Mouse (Mus musculus) CH12.LX (cell line): ENCODE data around the gene Slc25a41. TPM values are rescaled to one million over a fixed set of nuclear protein-coding genes. Genes with fewer than 3 reads are reported as not detected.

Experiments
- DNase-seq: peaks from one replicate; pipeline ENCODE4 v3.0.0-alpha.2; 2013; ENCODE audit errors: extremely low read depth
- H3K27ac ChIP-seq: 2 replicates; pipeline ENCODE4 v1.5.1; 2012; ENCODE audit warnings: low read depth, mild to moderate bottlenecking, control low read depth, moderate library complexity; ENCODE audit not compliant: insufficient read depth
- H3K27me3 ChIP-seq: replicated peaks from 2 replicates; pipeline ENCODE3; 2012; ENCODE audit warnings: inconsistent platforms
- H3K36me3 ChIP-seq, 2 experiments: replicated peaks in 1 of 2; 2 replicates each; pipeline versions ENCODE3 to v1.6.1; 2012; ENCODE audit warnings: inconsistent platforms in 1 of 2, low read length in 1 of 2, mild to moderate bottlenecking in 1 of 2, mixed read lengths in 1 of 2, moderate library complexity in 1 of 2; ENCODE audit not compliant: control insufficient read depth in 1 of 2, insufficient read depth in 1 of 2
- H3K4me1 ChIP-seq, 2 experiments: 2 replicates each; pipeline ENCODE4 v1.6.1; 2012; ENCODE audit warnings: inconsistent platforms in 1 of 2, moderate library complexity in 1 of 2; ENCODE audit not compliant: insufficient read depth in 2 of 2, control insufficient read depth in 1 of 2
- H3K4me2 ChIP-seq: 2 replicates; pipeline ENCODE4 v1.6.1; 2012; ENCODE audit warnings: low read depth, mild to moderate bottlenecking, control low read depth; ENCODE audit not compliant: poor library complexity, insufficient read depth, severe bottlenecking
- H3K4me3 ChIP-seq, 3 experiments: fragments of 150-350 bp in 1 of 3; sonication (generic) in 1 of 3; replicated peaks in 1 of 3; 2 replicates each; pipeline versions ENCODE3 to v1.5.1; 2011 to 2012; ENCODE audit warnings: low read depth in 2 of 3, low read length in 2 of 3, mild to moderate bottlenecking in 2 of 3, moderate library complexity in 2 of 3, control low read depth in 1 of 3, improper control_type of control experiment in 1 of 3, inconsistent platforms in 1 of 3, mixed read lengths in 1 of 3; ENCODE audit not compliant: poor library complexity in 1 of 3
- H3K79me2 ChIP-seq: replicated peaks from 2 replicates; pipeline ENCODE4 v1.6.1; 2012; ENCODE audit warnings: mild to moderate bottlenecking, moderate library complexity; ENCODE audit not compliant: control insufficient read depth, poor library complexity, insufficient read depth, severe bottlenecking; ENCODE audit errors: extremely low read depth
- H3K9ac ChIP-seq: 2 replicates; pipeline ENCODE4 v1.6.1; 2012; ENCODE audit warnings: low read depth, mild to moderate bottlenecking, control low read depth, moderate library complexity; ENCODE audit not compliant: insufficient read depth
- H3K9me3 ChIP-seq: replicated peaks from 2 replicates; pipeline ENCODE3; 2012; ENCODE audit warnings: low read length, inconsistent platforms, mixed read lengths
- E2F4 ChIP-seq: IDR thresholded peaks from 2 replicates; pipeline ENCODE4 v1.6.1; 2011; ENCODE audit warnings: low read depth, low read length, improper control_type of control experiment; ENCODE audit not compliant: insufficient replicate concordance
- EP300 ChIP-seq: IDR thresholded peaks from 2 replicates; pipeline ENCODE4 v1.6.1; 2011; ENCODE audit warnings: low read length, improper control_type of control experiment
- GABPA ChIP-seq: IDR thresholded peaks from 2 replicates; pipeline ENCODE4 v1.6.1; 2012; ENCODE audit warnings: low read depth, low read length, improper control_type of control experiment, inconsistent platforms; ENCODE audit not compliant: insufficient replicate concordance
- HCFC1 ChIP-seq: IDR thresholded peaks from 2 replicates; pipeline ENCODE4 v1.6.1; 2012; ENCODE audit warnings: low read depth, mild to moderate bottlenecking, inconsistent platforms, low read length, improper control_type of control experiment
- MAFK ChIP-seq: IDR thresholded peaks from 2 replicates; pipeline ENCODE4 v1.6.1; 2011; ENCODE audit warnings: low read length, improper control_type of control experiment; ENCODE audit not compliant: insufficient replicate concordance
- MAZ ChIP-seq: IDR thresholded peaks from 2 replicates; pipeline ENCODE4 v1.6.1; 2012; ENCODE audit warnings: low read depth, mild to moderate bottlenecking, inconsistent platforms, low read length, improper control_type of control experiment, moderate library complexity
- NELFE ChIP-seq: IDR thresholded peaks from 2 replicates; pipeline ENCODE4 v1.6.1; 2011; ENCODE audit warnings: low read depth, low read length, improper control_type of control experiment
- RAD21 ChIP-seq: IDR thresholded peaks from 2 replicates; pipeline ENCODE4 v1.6.1; 2011; ENCODE audit warnings: low read depth, mild to moderate bottlenecking, low read length, improper control_type of control experiment, moderate library complexity
- SMC3 ChIP-seq: IDR thresholded peaks from 2 replicates; pipeline ENCODE4 v1.6.1; 2011; ENCODE audit warnings: low read depth, low read length, improper control_type of control experiment
- UBTF ChIP-seq: IDR thresholded peaks from 2 replicates; pipeline ENCODE4 v1.6.1; 2012; ENCODE audit warnings: low read depth, mild to moderate bottlenecking, inconsistent platforms, low read length, improper control_type of control experiment, moderate library complexity
- USF1 ChIP-seq: IDR thresholded peaks from 2 replicates; pipeline ENCODE4 v1.6.1; 2014; ENCODE audit warnings: low read depth, mild to moderate bottlenecking, inconsistent platforms, low read length, improper control_type of control experiment
- USF2 ChIP-seq: conservative IDR thresholded peaks from 2 replicates; pipeline ENCODE4 v1.6.1; 2011; ENCODE audit warnings: low read depth, low read length, improper control_type of control experiment
- ZKSCAN1 ChIP-seq: IDR thresholded peaks from 2 replicates; pipeline ENCODE4 v1.6.1; 2012; ENCODE audit warnings: low read depth, inconsistent platforms, low read length, improper control_type of control experiment, borderline replicate concordance
- ZMIZ1 ChIP-seq: IDR thresholded peaks from 2 replicates; pipeline ENCODE4 v1.6.1; 2012; ENCODE audit warnings: low read depth, mild to moderate bottlenecking, inconsistent platforms, low read length, improper control_type of control experiment
- ZNF384 ChIP-seq: IDR thresholded peaks from 2 replicates; pipeline ENCODE4 v1.6.1; 2012; ENCODE audit warnings: low read depth, low read length, improper control_type of control experiment, inconsistent platforms
- dilution Hi-C: fragments of 300-500 bp; cut with MboI; formaldehyde crosslinking; loops from 2 replicates; pipeline ENCODE4 v1.14.3; 2020; ENCODE audit warnings: low sequenced_read_pairs; ENCODE audit not compliant: extremely low pct_unique_long_range_greater_than_20kb, extremely low pct_ligation_motif_present
- in situ Hi-C: fragments of 300-500 bp; cut with MboI; formaldehyde crosslinking; loops from 3 replicates; pipeline ENCODE4 v1.14.3; 2019; ENCODE audit warnings: low sequenced_read_pairs, low pct_ligation_motif_present, low pct_unique_long_range_greater_than_20kb, mixed read lengths
- polyA plus RNA-seq: library from polyadenylated mRNA; unstranded; fragments of >175 nt; gene quantifications from 2 replicates; pipeline ENCODE4 v1.2.1, GENCODE M21; 2012; ENCODE audit warnings: low read depth; ENCODE audit not compliant: insufficient read length
- total RNA-seq, 2 experiments: library from RNA; depleted of rRNA; stranded (reverse); fragments of 300-350 nt in 1 of 2; fragments of >200 nt in 1 of 2; gene quantifications; 2 replicates each; pipeline ENCODE4 v1.2.3; 2012 to 2014

The Slc25a41 gene
- total and polyA plus RNA-seq, 3 experiments = not detected

- Histone ChIP-seq H3K9me3 (no peaks in the 10 kb centered on the region), H3K36me3 (no peaks in the 10 kb centered on the region), H3K4me3 (no peak overlapping the region), H3K4me1 (0 out of 4 replicates have a peak, but pooled peaks cover 0 to 3% of the 10 kb centered on the region in 2 experiments), H3K4me2 (no peak overlapping the region), H3K27me3 (no peaks in the 10 kb centered on the region), H3K9ac (no peak overlapping the region), H3K79me2 (no peaks in the 10 kb centered on the region), H3K27ac (no peak overlapping the region)
- in situ Hi-C loops = no loop called here
- TF ChIP-seq SMC3 (no peak), USF2 (no peak), NELFE (no peak), MAZ (no peak), RAD21 (no peak), MAFK (no peak), EP300 (no peak), HCFC1 (no peak), ZNF384 (no peak), E2F4 (no peak), ZMIZ1 (no peak), USF1 (no peak), UBTF (no peak), GABPA (no peak), ZKSCAN1 (no peak)
- no peak for DNase-seq
- dilution Hi-C loops = no loop called here
These were observed 56.6 kb downstream of the Slc25a41 start for GRCm38 (mm10) chr17:56984886-56985285.

Other genes starting within 250 kb of the Slc25a41 start
Only the 20 nearest of the 22 such genes appear.
- gene Acsbg2, start 167.2 kb downstream of the Slc25a41 start, total RNA-seq (2012; rRNA removed) = not detected in 2 replicates
- gene Acsbg2, start 167.2 kb downstream of the Slc25a41 start, total RNA-seq (2014; rRNA removed) = not detected in 2 replicates
- gene Acsbg2, start 167.2 kb downstream of the Slc25a41 start, polyA plus RNA-seq = not detected in 2 replicates
- gene 1700061G19Rik, start 166.2 kb downstream of the Slc25a41 start, total RNA-seq (2012; rRNA removed) = 0.08 TPM in 1 of 2 replicates, not detected in the other
- gene 1700061G19Rik, start 166.2 kb downstream of the Slc25a41 start, total RNA-seq (2014; rRNA removed) = not detected in 2 replicates
- 0.29 and 0.35 TPM in 2 replicates for gene 1700061G19Rik, start 166.2 kb downstream of the Slc25a41 start, polyA plus RNA-seq
- gene Mllt1, start 106.2 kb downstream of the Slc25a41 start, total RNA-seq (2012; rRNA removed) = 20.3 and 24.4 TPM in 2 replicates
- gene Mllt1, start 106.2 kb downstream of the Slc25a41 start, total RNA-seq (2014; rRNA removed) = 15.9 and 17.1 TPM in 2 replicates
- 39.7 and 40.4 TPM in 2 replicates for gene Mllt1, start 106.2 kb downstream of the Slc25a41 start, polyA plus RNA-seq
- not detected in 2 replicates for gene Acer1, start 59.5 kb downstream of the Slc25a41 start, total RNA-seq (2012; rRNA removed)
- gene Acer1, start 59.5 kb downstream of the Slc25a41 start, total RNA-seq (2014; rRNA removed) = not detected in 2 replicates
- not detected in 2 replicates for gene Acer1, start 59.5 kb downstream of the Slc25a41 start, polyA plus RNA-seq
- gene Clpp, start 51.3 kb downstream of the Slc25a41 start, total RNA-seq (2012; rRNA removed) = 166 and 169 TPM in 2 replicates
- 114 and 120 TPM in 2 replicates for gene Clpp, start 51.3 kb downstream of the Slc25a41 start, total RNA-seq (2014; rRNA removed)
- gene Clpp, start 51.3 kb downstream of the Slc25a41 start, polyA plus RNA-seq = 115 and 117 TPM in 2 replicates
- 40.0 and 51.8 TPM in 2 replicates for gene Alkbh7, start 44.3 kb downstream of the Slc25a41 start, total RNA-seq (2012; rRNA removed)
- gene Alkbh7, start 44.3 kb downstream of the Slc25a41 start, total RNA-seq (2014; rRNA removed) = 32.6 and 35.4 TPM in 2 replicates
- gene Alkbh7, start 44.3 kb downstream of the Slc25a41 start, polyA plus RNA-seq = 21.2 and 21.8 TPM in 2 replicates
- 0.34 TPM in 1 of 2 replicates, not detected in the other for gene Pspn, start 41.6 kb downstream of the Slc25a41 start, total RNA-seq (2012; rRNA removed)
- gene Pspn, start 41.6 kb downstream of the Slc25a41 start, total RNA-seq (2014; rRNA removed) = not detected in 2 replicates
- gene Pspn, start 41.6 kb downstream of the Slc25a41 start, polyA plus RNA-seq = 0.69 TPM in 1 of 2 replicates, not detected in the other
- gene Gtf2f1, start 30.4 kb downstream of the Slc25a41 start, total RNA-seq (2012; rRNA removed) = 80.4 and 97.6 TPM in 2 replicates
- gene Gtf2f1, start 30.4 kb downstream of the Slc25a41 start, total RNA-seq (2014; rRNA removed) = 50.5 and 54.2 TPM in 2 replicates
- gene Gtf2f1, start 30.4 kb downstream of the Slc25a41 start, polyA plus RNA-seq = 109 and 148 TPM in 2 replicates
- 0.13 TPM in 1 of 2 replicates, not detected in the other for gene Gm17949, start 30.2 kb downstream of the Slc25a41 start, total RNA-seq (2012; rRNA removed)
- gene Gm17949, start 30.2 kb downstream of the Slc25a41 start, total RNA-seq (2014; rRNA removed) = not detected in 2 replicates
- gene Gm17949, start 30.2 kb downstream of the Slc25a41 start, polyA plus RNA-seq = not detected in 2 replicates
- 98.7 and 102 TPM in 2 replicates for gene Khsrp, start 10.1 kb downstream of the Slc25a41 start, total RNA-seq (2012; rRNA removed)
- gene Khsrp, start 10.1 kb downstream of the Slc25a41 start, total RNA-seq (2014; rRNA removed) = 23.5 and 25.1 TPM in 2 replicates
- gene Khsrp, start 10.1 kb downstream of the Slc25a41 start, polyA plus RNA-seq = 97.5 and 106 TPM in 2 replicates
- gene Crb3, start 17.5 kb upstream of the Slc25a41 start, total RNA-seq (2012; rRNA removed) = 0.13 and 0.25 TPM in 2 replicates
- gene Crb3, start 17.5 kb upstream of the Slc25a41 start, total RNA-seq (2014; rRNA removed) = not detected in 2 replicates
- not detected in 2 replicates for gene Crb3, start 17.5 kb upstream of the Slc25a41 start, polyA plus RNA-seq
- gene Slc25a23, start 18.2 kb upstream of the Slc25a41 start, total RNA-seq (2012; rRNA removed) = 5.1 and 6.9 TPM in 2 replicates
- gene Slc25a23, start 18.2 kb upstream of the Slc25a41 start, total RNA-seq (2014; rRNA removed) = 1.4 and 2.2 TPM in 2 replicates
- gene Slc25a23, start 18.2 kb upstream of the Slc25a41 start, polyA plus RNA-seq = 12.1 and 13.8 TPM in 2 replicates
- gene Dennd1c, start 36.9 kb upstream of the Slc25a41 start, total RNA-seq (2012; rRNA removed) = 7.2 and 9.7 TPM in 2 replicates
- gene Dennd1c, start 36.9 kb upstream of the Slc25a41 start, total RNA-seq (2014; rRNA removed) = 6.8 and 7.1 TPM in 2 replicates
- gene Dennd1c, start 36.9 kb upstream of the Slc25a41 start, polyA plus RNA-seq = 33.9 and 36.9 TPM in 2 replicates
- gene Tubb4a, start 46.1 kb upstream of the Slc25a41 start, total RNA-seq (2012; rRNA removed) = 0.42 and 0.89 TPM in 2 replicates
- gene Tubb4a, start 46.1 kb upstream of the Slc25a41 start, total RNA-seq (2014; rRNA removed) = 0.09 TPM in 1 of 2 replicates, not detected in the other
- gene Tubb4a, start 46.1 kb upstream of the Slc25a41 start, polyA plus RNA-seq = 2.0 and 2.1 TPM in 2 replicates
- gene Tnfsf9, start 63.7 kb upstream of the Slc25a41 start, total RNA-seq (2012; rRNA removed) = 252 and 321 TPM in 2 replicates
- 106 and 123 TPM in 2 replicates for gene Tnfsf9, start 63.7 kb upstream of the Slc25a41 start, total RNA-seq (2014; rRNA removed)
- gene Tnfsf9, start 63.7 kb upstream of the Slc25a41 start, polyA plus RNA-seq = 129 and 137 TPM in 2 replicates
- 483 and 965 TPM in 2 replicates for gene Cd70, start 108.1 kb upstream of the Slc25a41 start, total RNA-seq (2012; rRNA removed)
- 261 and 321 TPM in 2 replicates for gene Cd70, start 108.1 kb upstream of the Slc25a41 start, total RNA-seq (2014; rRNA removed)
- 121 and 137 TPM in 2 replicates for gene Cd70, start 108.1 kb upstream of the Slc25a41 start, polyA plus RNA-seq
- gene Tnfsf14, start 152.5 kb upstream of the Slc25a41 start, total RNA-seq (2012; rRNA removed) = 14.6 and 18.1 TPM in 2 replicates
- gene Tnfsf14, start 152.5 kb upstream of the Slc25a41 start, total RNA-seq (2014; rRNA removed) = 13.6 and 15.4 TPM in 2 replicates
- gene Tnfsf14, start 152.5 kb upstream of the Slc25a41 start, polyA plus RNA-seq = 10.6 and 12.7 TPM in 2 replicates
- 2.5 and 5.4 TPM in 2 replicates for gene C3, start 186.5 kb upstream of the Slc25a41 start, total RNA-seq (2012; rRNA removed)
- 1.4 and 3.9 TPM in 2 replicates for gene C3, start 186.5 kb upstream of the Slc25a41 start, total RNA-seq (2014; rRNA removed)
- 1.2 and 1.5 TPM in 2 replicates for gene C3, start 186.5 kb upstream of the Slc25a41 start, polyA plus RNA-seq
- 23.6 and 32.0 TPM in 2 replicates for gene Gpr108, start 206.8 kb upstream of the Slc25a41 start, total RNA-seq (2012; rRNA removed)
- gene Gpr108, start 206.8 kb upstream of the Slc25a41 start, total RNA-seq (2014; rRNA removed) = 17.4 and 20.2 TPM in 2 replicates
- 25.0 and 26.0 TPM in 2 replicates for gene Gpr108, start 206.8 kb upstream of the Slc25a41 start, polyA plus RNA-seq
- 22.9 and 25.2 TPM in 2 replicates for gene Trip10, start 207.8 kb upstream of the Slc25a41 start, total RNA-seq (2012; rRNA removed)
- 21.5 and 22.1 TPM in 2 replicates for gene Trip10, start 207.8 kb upstream of the Slc25a41 start, total RNA-seq (2014; rRNA removed)
- 40.0 and 44.6 TPM in 2 replicates for gene Trip10, start 207.8 kb upstream of the Slc25a41 start, polyA plus RNA-seq